ENCODE assay signal across 12 mouse cellular contexts in genomic region chr3:118070129-118070528, GRCm38 (mm10).
DNase-seq lines count a peak whose midpoint lies in the region; ATAC-seq and TF ChIP-seq lines count a peak whose summit lies in the region.
"Had no signal": no experiment of that assay in that cellular context is flagged by ENCODE, and none has a peak within 500 bp of the region (broad histone marks: within the 10 kb centered on the region; RNA-seq: fewer than 3 reads in every experiment).

No protein-coding gene starts in this region.

- no peak overlapping the region for H3K9ac ChIP-seq in kidney, embryonic 14.5 days (ENCODE audit: low read depth, low read length)
- no peak overlapping the region for H3K9ac ChIP-seq in heart, embryonic 15.5 days
- H3K9ac ChIP-seq in liver, embryonic 16.5 days (ENCODE audit: low read depth, low read length), result no peak overlapping the region
- H3K9ac ChIP-seq: forebrain, embryonic 15.5 days had no signal

- no peaks in the 10 kb centered on the region for H3K9me3 ChIP-seq in kidney, embryonic 14.5 days (ENCODE audit: control insufficient read depth, low read length)
- H3K9me3 ChIP-seq in heart, embryonic 15.5 days (replicated peaks), result no peaks in the 10 kb centered on the region
- H3K9me3 ChIP-seq in liver, embryonic 16.5 days (replicated peaks; ENCODE audit: control insufficient read depth, low read length), result no peaks in the 10 kb centered on the region
- H3K9me3 ChIP-seq: forebrain, embryonic 15.5 days had no signal

- WGBS in kidney, embryonic 14.5 days, result 73% methylated on average over 4 of the region's 4 CpGs
- WGBS in heart, embryonic 15.5 days, result 33% methylated on average over 4 of the region's 4 CpGs
- 23% methylated on average over 4 of the region's 4 CpGs for WGBS in liver, embryonic 16.5 days (ENCODE audit: insufficient replicate concordance)
- WGBS in lung, adult 2 months, result 48% methylated on average over 4 of the region's 4 CpGs

- TF ChIP-seq CTCF in lung, adult 2 months (IDR thresholded peaks at IDR 0.05; ENCODE audit: insufficient read depth, low read length), result no peak

- H3K4me3 ChIP-seq in kidney, embryonic 14.5 days (ENCODE audit: low read length), result no peak overlapping the region
- H3K4me3 ChIP-seq in heart, embryonic 15.5 days, result no peak overlapping the region
- no peak overlapping the region for H3K4me3 ChIP-seq in liver, embryonic 16.5 days (ENCODE audit: low read depth, low read length)
- H3K4me3 ChIP-seq in lung, adult 2 months (replicated peaks; ENCODE audit: extremely low read depth, low read depth, low read length), result no peak overlapping the region
- H3K4me3 ChIP-seq: forebrain, embryonic 15.5 days had no signal

- no peaks in the 10 kb centered on the region for H3K4me1 ChIP-seq in kidney, embryonic 14.5 days (ENCODE audit: control insufficient read depth, insufficient read depth, low read length)
- H3K4me1 ChIP-seq in heart, embryonic 15.5 days (replicated peaks), result peaks cover 6% of the 10 kb centered on the region; the same call in 1 of the 2 replicates
- no peaks in the 10 kb centered on the region for H3K4me1 ChIP-seq in liver, embryonic 16.5 days (ENCODE audit: control insufficient read depth, low read depth, low read length)
- H3K4me1 ChIP-seq in lung, adult 2 months (ENCODE audit: control insufficient read depth, insufficient read depth, low read length), result no peaks in the 10 kb centered on the region
- H3K4me1 ChIP-seq: forebrain, embryonic 15.5 days had no signal

- no peak for ATAC-seq in kidney, embryonic 14.5 days (ENCODE audit: low FRiP score, low TSS enrichment)
- ATAC-seq in heart, embryonic 15.5 days (replicated peaks; ENCODE audit: insufficient number of reproducible peaks, insufficient read depth, low FRiP score, low read depth), result peak; percentile 50; the same call in 1 of the 2 replicates
- ATAC-seq in liver, embryonic 16.5 days (ENCODE audit: low read depth), result peak; percentile 69
- ATAC-seq: forebrain, embryonic 15.5 days had no signal

- no peak overlapping the region for H3K27ac ChIP-seq in kidney, embryonic 14.5 days (ENCODE audit: low read depth, low read length)
- H3K27ac ChIP-seq in heart, embryonic 15.5 days, result no peak overlapping the region
- no peak overlapping the region for H3K27ac ChIP-seq in liver, embryonic 16.5 days (ENCODE audit: low read length)
- H3K27ac ChIP-seq: forebrain, embryonic 15.5 days; macrophage had no signal

- no peaks in the 10 kb centered on the region for H3K27me3 ChIP-seq in kidney, embryonic 14.5 days (ENCODE audit: control insufficient read depth, insufficient read depth, low read length)
- no peaks in the 10 kb centered on the region for H3K27me3 ChIP-seq in heart, embryonic 15.5 days
- no peaks in the 10 kb centered on the region for H3K27me3 ChIP-seq in liver, embryonic 16.5 days (ENCODE audit: control insufficient read depth, insufficient read depth, low read depth, low read length)
- H3K27me3 ChIP-seq: forebrain, embryonic 15.5 days had no signal

- H3K36me3 ChIP-seq in kidney, embryonic 14.5 days (ENCODE audit: control insufficient read depth, insufficient read depth, low read length), result no peaks in the 10 kb centered on the region
- H3K36me3 ChIP-seq in heart, embryonic 15.5 days, result no peaks in the 10 kb centered on the region
- H3K36me3 ChIP-seq in liver, embryonic 16.5 days (ENCODE audit: control insufficient read depth, insufficient read depth), result no peaks in the 10 kb centered on the region
- H3K36me3 ChIP-seq: forebrain, embryonic 15.5 days had no signal

- H3K4me2 ChIP-seq in kidney, embryonic 14.5 days (replicated peaks; ENCODE audit: low read depth, low read length), result no peak overlapping the region
- H3K4me2 ChIP-seq in heart, embryonic 15.5 days, result no peak overlapping the region
- H3K4me2 ChIP-seq in liver, embryonic 16.5 days (ENCODE audit: low read depth, low read length), result no peak overlapping the region
- H3K4me2 ChIP-seq: forebrain, embryonic 15.5 days had no signal

- no peak for TF ChIP-seq POLR2A in lung, adult 2 months (IDR thresholded peaks at IDR 0.05; ENCODE audit: borderline replicate concordance, extremely low read depth, low read depth, low read length)

- peak; percentile 31 for DNase-seq in kidney, adult 9 months
- peak; percentile 67 for DNase-seq in adrenal gland, postnatal 14 days
- no peak for DNase-seq in MN1 (ENCODE audit: low spot score)
- DNase-seq in lung, adult 2 months, result no peak
- no peak for DNase-seq in right cerebral cortex, postnatal 25 days
- DNase-seq: embryo, embryonic 11 days; retina, postnatal 1 day had no signal

Comparison
In these comparisons a context has a peak if more than half of its experiments do, and no peak if none do; other contexts are left out.
1. DNase-seq: peak in kidney, adult 9 months (single experiment) and adrenal gland, postnatal 14 days (single experiment); none in MN1 (single experiment), lung, adult 2 months (single experiment) and right cerebral cortex, postnatal 25 days (single experiment).